Mouse (Mus musculus): Measurements from ENCODE around the gene Mfap1b.

Gene Mfap1b

GRCm38 (mm10) chr2:121441800-121442199 lies 32.1 kb downstream of the Mfap1b start:
- no peak for TF ChIP-seq GATA4 (IDR thresholded peaks at IDR 0.05; ENCODE audit: insufficient replicate concordance, low read length)

GRCm38 (mm10) chr2:121440834-121441605 lies 32.8 kb downstream of the Mfap1b start:
- no peak for TF ChIP-seq GATA4 (IDR thresholded peaks at IDR 0.05; ENCODE audit: insufficient replicate concordance, low read length)

- TF ChIP-seq GATA4 (IDR thresholded peaks at IDR 0.05; ENCODE audit: insufficient replicate concordance, low read length): no peak
Measured at GRCm38 (mm10) chr2:121439746-121440145, 34.1 kb downstream of the Mfap1b start.

- no peak for TF ChIP-seq GATA4 (IDR thresholded peaks at IDR 0.05; ENCODE audit: insufficient replicate concordance, low read length)
Measured at GRCm38 (mm10) chr2:121434854-121435253, 39.0 kb downstream of the Mfap1b start.

GRCm38 (mm10) chr2:121425890-121426289 lies 48.0 kb downstream of the Mfap1b start:
- no peak for TF ChIP-seq GATA4 (IDR thresholded peaks at IDR 0.05; ENCODE audit: insufficient replicate concordance, low read length)

- TF ChIP-seq GATA4 (IDR thresholded peaks at IDR 0.05; ENCODE audit: insufficient replicate concordance, low read length): no peak
Measured at GRCm38 (mm10) chr2:121423166-121423565, 50.7 kb downstream of the Mfap1b start.

- no peak for TF ChIP-seq GATA4 (IDR thresholded peaks at IDR 0.05; ENCODE audit: insufficient replicate concordance, low read length)
Measured at GRCm38 (mm10) chr2:121418476-121418875, 55.4 kb downstream of the Mfap1b start.

- no peak for TF ChIP-seq GATA4 (IDR thresholded peaks at IDR 0.05; ENCODE audit: insufficient replicate concordance, low read length)
Measured at GRCm38 (mm10) chr2:121416356-121416755, 57.5 kb downstream of the Mfap1b start.

- TF ChIP-seq GATA4 (IDR thresholded peaks at IDR 0.05; ENCODE audit: insufficient replicate concordance, low read length): no peak
Measured at GRCm38 (mm10) chr2:121415591-121415990, 58.3 kb downstream of the Mfap1b start.

GRCm38 (mm10) chr2:121415103-121415502 lies 58.8 kb downstream of the Mfap1b start:
- no peak for TF ChIP-seq GATA4 (IDR thresholded peaks at IDR 0.05; ENCODE audit: insufficient replicate concordance, low read length)

- TF ChIP-seq GATA4 (IDR thresholded peaks at IDR 0.05; ENCODE audit: insufficient replicate concordance, low read length): no peak
Measured at GRCm38 (mm10) chr2:121414139-121414685, 59.7 kb downstream of the Mfap1b start.

- no peak for TF ChIP-seq GATA4 (IDR thresholded peaks at IDR 0.05; ENCODE audit: insufficient replicate concordance, low read length)
Measured at GRCm38 (mm10) chr2:121413387-121414042, 60.4 kb downstream of the Mfap1b start, which contains the start of the genes Pdia3 and Catsper2. Gene Pdia3, plus strand, starts transcription at chr2:121413775. Gene Catsper2, minus strand, starts transcription at chr2:121413792.

GRCm38 (mm10) chr2:121412843-121413386 lies 61.0 kb downstream of the Mfap1b start:
- TF ChIP-seq GATA4 (IDR thresholded peaks at IDR 0.05; ENCODE audit: insufficient replicate concordance, low read length): no peak

Measured in liver, adult (tissue).